Mouse (Mus musculus): ENCODE results near the gene Tgfbr3. TPM values are rescaled to one million over a fixed set of nuclear protein-coding genes. Genes with fewer than 3 reads are reported as not detected.

The Tgfbr3 gene
- polyA plus RNA-seq, 1 experiment from 2014 or later: 38.2 TPM

GRCm38 (mm10) chr5:107101684-107102083 lies 187.7 kb downstream of the Tgfbr3 start:
- H3K27ac ChIP-seq (ENCODE audit: low read depth, low read length): no peak overlapping the region
- no peak for ATAC-seq (replicated peaks; ENCODE audit: low FRiP score)
- H3K4me1 ChIP-seq (replicated peaks; ENCODE audit: control insufficient read depth, insufficient read depth, low read length): peaks cover 10% of the 10 kb centered on the region
- WGBS: 82% methylated on average over 4 of the region's 4 CpGs
- H3K4me3 ChIP-seq (ENCODE audit: low read depth, low read length): no peak overlapping the region
- no peak overlapping the region for H3K4me2 ChIP-seq
- no peak for DNase-seq (ENCODE audit: low spot score)
- H3K36me3 ChIP-seq (ENCODE audit: control insufficient read depth, insufficient read depth, low read length): no peaks in the 10 kb centered on the region
- no peaks in the 10 kb centered on the region for H3K27me3 ChIP-seq (replicated peaks; ENCODE audit: control insufficient read depth, insufficient read depth, low read length)
- H3K9ac ChIP-seq (ENCODE audit: low read depth, low read length): no peak overlapping the region
- no peaks in the 10 kb centered on the region for H3K9me3 ChIP-seq (ENCODE audit: control insufficient read depth, low read length)

GRCm38 (mm10) chr5:107101135-107101534 lies 188.3 kb downstream of the Tgfbr3 start:
- DNase-seq (ENCODE audit: low spot score) (no peak), ATAC-seq (replicated peaks; ENCODE audit: low FRiP score) (no peak)
- WGBS: 62% methylated on average over 7 of the region's 7 CpGs
- no peak overlapping the region for H3K4me3 ChIP-seq (ENCODE audit: low read depth, low read length)
- H3K36me3 ChIP-seq (ENCODE audit: control insufficient read depth, insufficient read depth, low read length): no peaks in the 10 kb centered on the region
- H3K27ac ChIP-seq (ENCODE audit: low read depth, low read length): no peak overlapping the region
- no peak overlapping the region for H3K9ac ChIP-seq (ENCODE audit: low read depth, low read length)
- H3K27me3 ChIP-seq (replicated peaks; ENCODE audit: control insufficient read depth, insufficient read depth, low read length): no peaks in the 10 kb centered on the region
- no peaks in the 10 kb centered on the region for H3K9me3 ChIP-seq (ENCODE audit: control insufficient read depth, low read length)
- H3K4me2 ChIP-seq: no peak overlapping the region
- H3K4me1 ChIP-seq (replicated peaks; ENCODE audit: control insufficient read depth, insufficient read depth, low read length): peaks cover 12% of the 10 kb centered on the region

GRCm38 (mm10) chr5:107099634-107100033 lies 189.8 kb downstream of the Tgfbr3 start:
- 78% methylated on average over 3 of the region's 3 CpGs for WGBS
- DNase-seq (ENCODE audit: low spot score) (no peak), ATAC-seq (replicated peaks; ENCODE audit: low FRiP score) (no peak)
- no peaks in the 10 kb centered on the region for H3K9me3 ChIP-seq (ENCODE audit: control insufficient read depth, low read length)
- no peak overlapping the region for H3K4me2 ChIP-seq
- peaks cover 12% of the 10 kb centered on the region for H3K4me1 ChIP-seq (replicated peaks; ENCODE audit: control insufficient read depth, insufficient read depth, low read length)
- no peak overlapping the region for H3K9ac ChIP-seq (ENCODE audit: low read depth, low read length)
- H3K36me3 ChIP-seq (ENCODE audit: control insufficient read depth, insufficient read depth, low read length): no peaks in the 10 kb centered on the region
- H3K27me3 ChIP-seq (replicated peaks; ENCODE audit: control insufficient read depth, insufficient read depth, low read length): no peaks in the 10 kb centered on the region
- H3K27ac ChIP-seq (ENCODE audit: low read depth, low read length): no peak overlapping the region
- no peak overlapping the region for H3K4me3 ChIP-seq (ENCODE audit: low read depth, low read length)

DNA sequence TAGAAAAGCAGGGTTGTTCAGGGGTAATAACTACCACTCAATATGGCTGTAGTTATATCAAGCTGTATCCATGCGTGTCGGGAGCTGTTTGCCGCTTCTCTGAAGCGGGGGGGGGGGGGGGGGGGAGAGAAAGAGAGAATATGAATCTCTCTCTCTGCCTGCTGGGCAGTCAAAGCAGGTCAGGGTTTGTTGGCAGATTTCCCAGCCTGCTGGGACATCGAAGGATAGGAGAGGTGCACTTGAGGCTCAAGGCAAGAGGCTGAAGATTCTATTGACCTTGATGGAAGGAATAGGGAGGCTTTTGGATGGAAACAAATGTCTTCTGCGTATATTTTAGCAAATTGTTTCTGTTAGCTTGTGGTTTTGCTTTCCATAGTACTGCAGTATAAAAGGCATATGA lies 190.4 kb downstream of the Tgfbr3 start:
- no peak overlapping the region for H3K4me2 ChIP-seq
- H3K9me3 ChIP-seq (ENCODE audit: control insufficient read depth, low read length): no peaks in the 10 kb centered on the region
- DNase-seq (ENCODE audit: low spot score) (no peak), ATAC-seq (replicated peaks; ENCODE audit: low FRiP score) (no peak)
- no peaks in the 10 kb centered on the region for H3K27me3 ChIP-seq (replicated peaks; ENCODE audit: control insufficient read depth, insufficient read depth, low read length)
- WGBS: 77% methylated on average over 5 of the region's 6 CpGs
- peaks cover 12% of the 10 kb centered on the region for H3K4me1 ChIP-seq (replicated peaks; ENCODE audit: control insufficient read depth, insufficient read depth, low read length)
- H3K27ac ChIP-seq (ENCODE audit: low read depth, low read length): no peak overlapping the region
- no peak overlapping the region for H3K9ac ChIP-seq (ENCODE audit: low read depth, low read length)
- no peak overlapping the region for H3K4me3 ChIP-seq (ENCODE audit: low read depth, low read length)
- H3K36me3 ChIP-seq (ENCODE audit: control insufficient read depth, insufficient read depth, low read length): no peaks in the 10 kb centered on the region

- Histone ChIP-seq H3K27me3 (replicated peaks; ENCODE audit: control insufficient read depth, insufficient read depth, low read length) (no peaks in the 10 kb centered on the region), H3K9ac (ENCODE audit: low read depth, low read length) (no peak overlapping the region), H3K4me1 (replicated peaks; ENCODE audit: control insufficient read depth, insufficient read depth, low read length) (peaks cover 12% of the 10 kb centered on the region), H3K4me2 (no peak overlapping the region), H3K4me3 (ENCODE audit: low read depth, low read length) (no peak overlapping the region), H3K36me3 (ENCODE audit: control insufficient read depth, insufficient read depth, low read length) (no peaks in the 10 kb centered on the region), H3K9me3 (ENCODE audit: control insufficient read depth, low read length) (no peaks in the 10 kb centered on the region), H3K27ac (ENCODE audit: low read depth, low read length) (no peak overlapping the region)
- ATAC-seq (replicated peaks; ENCODE audit: low FRiP score) (no peak), DNase-seq (ENCODE audit: low spot score) (no peak)
- WGBS: 77% methylated on average over 5 of the region's 5 CpGs
These were observed 191.4 kb downstream of the Tgfbr3 start for GRCm38 (mm10) chr5:107098007-107098406.

DNA sequence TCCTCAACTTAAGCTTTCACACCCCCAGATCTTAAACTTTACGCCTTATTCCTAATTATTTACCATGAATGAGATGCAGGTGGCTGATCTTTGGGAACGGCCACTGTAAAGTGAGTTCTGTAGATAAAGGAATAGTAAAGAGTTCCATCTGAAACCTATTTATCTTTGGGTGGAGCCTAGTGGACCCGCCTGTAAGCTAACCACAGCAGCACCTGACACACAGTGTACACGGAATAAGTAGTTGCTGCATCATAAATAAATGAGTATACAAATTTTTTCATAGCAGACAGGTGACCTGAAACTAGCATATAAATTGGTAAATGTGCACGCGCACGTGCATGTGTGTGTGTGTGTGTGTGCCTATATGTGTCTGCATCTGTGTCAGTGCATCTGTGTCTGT lies 192.1 kb downstream of the Tgfbr3 start:
- Histone ChIP-seq H3K9me3 (ENCODE audit: control insufficient read depth, low read length) (no peaks in the 10 kb centered on the region), H3K27ac (ENCODE audit: low read depth, low read length) (no peak overlapping the region), H3K4me2 (no peak overlapping the region), H3K36me3 (ENCODE audit: control insufficient read depth, insufficient read depth, low read length) (no peaks in the 10 kb centered on the region), H3K9ac (ENCODE audit: low read depth, low read length) (no peak overlapping the region), H3K4me1 (replicated peaks; ENCODE audit: control insufficient read depth, insufficient read depth, low read length) (peaks cover 12% of the 10 kb centered on the region), H3K27me3 (replicated peaks; ENCODE audit: control insufficient read depth, insufficient read depth, low read length) (no peaks in the 10 kb centered on the region), H3K4me3 (ENCODE audit: low read depth, low read length) (no peak overlapping the region)
- WGBS: 68% methylated on average over 7 of the region's 7 CpGs
- ATAC-seq (replicated peaks; ENCODE audit: low FRiP score) (no peak), DNase-seq (ENCODE audit: low spot score) (no peak)

DNA sequence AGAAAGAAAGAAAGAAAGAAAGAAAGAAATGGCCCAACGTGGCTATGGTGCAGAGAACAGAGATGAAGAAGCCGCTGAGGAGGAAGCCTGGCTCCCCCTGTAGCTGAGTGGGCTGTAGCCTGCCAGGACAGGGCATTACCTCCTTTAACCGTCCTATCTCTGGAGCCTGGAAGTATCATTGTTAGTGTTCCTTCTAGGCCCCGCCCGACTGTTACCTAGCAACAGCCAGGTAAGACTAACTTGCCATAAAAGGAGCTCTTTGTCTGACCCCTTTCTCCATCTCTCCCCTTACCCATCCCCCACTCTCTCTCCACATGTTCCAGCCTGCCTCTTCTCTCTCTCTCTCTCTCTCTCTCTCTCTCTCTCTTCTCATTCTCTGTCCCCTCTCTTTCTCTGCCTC lies 195.2 kb downstream of the Tgfbr3 start:
- ATAC-seq (replicated peaks; ENCODE audit: low FRiP score): no peak
- no peak overlapping the region for H3K27ac ChIP-seq (ENCODE audit: low read depth, low read length)
- H3K9ac ChIP-seq (ENCODE audit: low read depth, low read length): no peak overlapping the region
- no peaks in the 10 kb centered on the region for H3K9me3 ChIP-seq (ENCODE audit: control insufficient read depth, low read length)
- peaks cover 12% of the 10 kb centered on the region for H3K4me1 ChIP-seq (replicated peaks; ENCODE audit: control insufficient read depth, insufficient read depth, low read length)
- no peaks in the 10 kb centered on the region for H3K36me3 ChIP-seq (ENCODE audit: control insufficient read depth, insufficient read depth, low read length)
- 49% methylated on average over 5 of the region's 5 CpGs for WGBS
- no peaks in the 10 kb centered on the region for H3K27me3 ChIP-seq (replicated peaks; ENCODE audit: control insufficient read depth, insufficient read depth, low read length)
- DNase-seq (ENCODE audit: low spot score): no peak
- H3K4me2 ChIP-seq: no peak overlapping the region
- H3K4me3 ChIP-seq (ENCODE audit: low read depth, low read length): no peak overlapping the region

DNA sequence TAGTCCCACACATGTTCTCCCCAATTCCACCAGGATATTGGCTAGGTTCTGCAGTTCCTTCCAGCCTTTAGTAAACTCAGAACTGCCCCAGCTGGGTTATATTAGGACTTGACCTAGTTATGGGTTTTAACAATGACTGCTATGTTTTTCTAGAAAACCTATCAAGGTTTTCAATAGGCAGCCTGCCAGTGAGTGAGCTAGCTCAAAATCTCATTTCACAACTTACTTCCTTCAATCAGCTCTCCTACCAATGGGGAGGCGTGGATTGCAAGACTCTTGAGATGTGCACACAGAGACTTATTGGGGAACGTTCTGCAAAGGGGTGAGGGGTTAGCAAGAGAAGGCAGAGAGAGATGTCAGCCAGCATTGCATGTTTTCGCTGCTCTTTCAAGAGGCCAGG lies 196.2 kb downstream of the Tgfbr3 start:
- no peak overlapping the region for H3K9ac ChIP-seq (ENCODE audit: low read depth, low read length)
- no peaks in the 10 kb centered on the region for H3K9me3 ChIP-seq (ENCODE audit: control insufficient read depth, low read length)
- no peak for DNase-seq (ENCODE audit: low spot score)
- H3K27ac ChIP-seq (ENCODE audit: low read depth, low read length): no peak overlapping the region
- ATAC-seq (replicated peaks; ENCODE audit: low FRiP score): no peak
- H3K4me2 ChIP-seq: no peak overlapping the region
- no peaks in the 10 kb centered on the region for H3K36me3 ChIP-seq (ENCODE audit: control insufficient read depth, insufficient read depth, low read length)
- WGBS: 80% methylated on average over 3 of the region's 3 CpGs
- H3K4me3 ChIP-seq (ENCODE audit: low read depth, low read length): no peak overlapping the region
- H3K4me1 ChIP-seq (replicated peaks; ENCODE audit: control insufficient read depth, insufficient read depth, low read length): peaks cover 12% of the 10 kb centered on the region
- H3K27me3 ChIP-seq (replicated peaks; ENCODE audit: control insufficient read depth, insufficient read depth, low read length): no peaks in the 10 kb centered on the region

DNA sequence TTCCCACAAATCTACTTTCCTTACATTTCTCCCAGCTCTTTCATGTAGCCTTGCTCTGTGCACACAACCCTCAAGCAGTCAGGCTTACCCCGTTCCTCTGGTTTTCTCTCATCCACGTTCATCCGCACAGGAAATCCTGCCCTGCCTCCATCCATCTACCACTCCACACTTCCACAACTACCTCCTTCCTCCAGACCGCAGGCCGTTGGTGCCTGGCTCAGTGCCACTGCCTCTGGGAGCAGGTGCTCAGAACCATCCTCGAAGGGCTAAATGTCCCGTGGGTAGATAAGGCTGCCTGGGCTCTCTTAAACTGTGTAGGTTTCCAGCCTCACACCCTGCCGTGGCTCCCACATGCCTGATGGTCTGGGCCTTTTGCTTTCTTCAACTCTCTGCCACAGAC lies 197.3 kb downstream of the Tgfbr3 start:
- Histone ChIP-seq H3K27me3 (replicated peaks; ENCODE audit: control insufficient read depth, insufficient read depth, low read length) (no peaks in the 10 kb centered on the region), H3K9ac (ENCODE audit: low read depth, low read length) (no peak overlapping the region), H3K4me2 (no peak overlapping the region), H3K27ac (ENCODE audit: low read depth, low read length) (no peak overlapping the region), H3K4me1 (replicated peaks; ENCODE audit: control insufficient read depth, insufficient read depth, low read length) (0 out of 2 replicates have a peak, but pooled peaks cover 5% of the 10 kb centered on the region), H3K4me3 (ENCODE audit: low read depth, low read length) (no peak overlapping the region), H3K9me3 (ENCODE audit: control insufficient read depth, low read length) (no peaks in the 10 kb centered on the region), H3K36me3 (ENCODE audit: control insufficient read depth, insufficient read depth, low read length) (no peaks in the 10 kb centered on the region)
- 33% methylated on average over 8 of the region's 8 CpGs for WGBS
- no peak for DNase-seq (ENCODE audit: low spot score)
- no peak for ATAC-seq (replicated peaks; ENCODE audit: low FRiP score)
